Mouse (Mus musculus) adrenal gland, postnatal 10 days (tissue): ENCODE results near the gene Gm11992. TPM values are rescaled to one million over a fixed set of nuclear protein-coding genes. Genes with fewer than 3 reads are reported as not detected.

Experiments
- DNase-seq: peaks from one replicate; pipeline ENCODE4 v3.0.0; 2021; ENCODE audit warnings: mixed read lengths
- total RNA-seq, 2 experiments: library from RNA; stranded (reverse); gene quantifications; 2 replicates each; pipeline ENCODE4 v1.2.3; 2021

Gm11992 gene
- total RNA-seq, 2 experiments from 2014 or later, result 0.27 TPM

DNA sequence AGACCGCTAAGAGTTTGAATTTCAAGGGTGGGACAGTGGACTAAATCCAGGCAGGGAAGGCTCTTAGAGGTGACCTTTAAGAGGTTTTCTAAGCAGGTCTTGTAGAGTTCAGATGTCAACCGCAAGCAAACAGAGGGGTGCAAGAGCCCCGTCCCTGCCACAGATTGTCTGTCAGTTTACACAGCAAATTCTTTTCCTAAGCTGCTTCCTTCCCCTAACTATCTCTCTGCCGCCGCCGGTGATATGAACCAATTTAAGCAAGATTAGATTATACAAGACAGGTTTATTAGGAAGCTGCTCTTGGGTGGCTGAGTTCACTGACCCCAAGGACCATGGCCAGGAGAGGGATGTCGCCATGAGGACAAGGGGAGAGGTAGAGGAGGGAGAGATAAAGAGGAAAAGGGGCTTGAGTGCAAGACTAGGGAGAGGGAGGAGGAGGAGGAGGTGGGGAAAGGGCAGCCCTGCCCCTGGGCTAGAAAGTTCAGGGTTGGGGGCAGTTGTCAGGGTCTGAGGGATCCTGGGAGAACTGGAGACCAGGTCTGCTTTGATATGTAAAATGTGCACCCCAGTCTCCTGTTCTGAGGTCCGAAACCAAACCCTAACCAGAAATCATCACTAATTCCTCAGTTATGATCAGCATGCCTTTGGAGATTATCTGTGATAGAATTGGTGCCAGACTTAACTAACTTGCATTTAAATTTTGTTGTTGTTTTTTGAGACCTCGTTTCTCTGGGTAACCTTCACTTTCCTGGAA, 67.2 kb downstream of the Gm11992 start:
- DNase-seq, result no peak

DNA sequence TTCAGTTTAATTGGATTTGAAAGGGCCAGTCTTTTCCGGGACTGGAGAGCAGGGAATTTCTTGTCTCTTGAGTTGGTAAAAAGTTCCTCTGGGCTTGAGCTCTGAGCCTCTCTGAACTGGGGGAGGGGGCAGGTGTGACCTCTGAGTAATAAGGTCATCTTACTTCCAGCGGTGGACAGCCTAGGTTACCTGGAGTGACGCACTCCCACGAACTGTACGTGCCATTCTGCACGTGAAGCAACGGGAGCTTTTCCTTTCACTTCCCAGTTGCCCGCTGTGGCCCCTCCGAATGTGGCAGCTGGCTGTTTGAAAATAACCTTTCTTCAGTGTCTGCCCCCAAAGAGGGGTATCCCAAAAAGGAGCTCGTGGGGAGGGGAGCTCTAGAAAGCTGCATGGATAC, 67.7 kb downstream of the Gm11992 start:
- DNase-seq, result no peak

DNA sequence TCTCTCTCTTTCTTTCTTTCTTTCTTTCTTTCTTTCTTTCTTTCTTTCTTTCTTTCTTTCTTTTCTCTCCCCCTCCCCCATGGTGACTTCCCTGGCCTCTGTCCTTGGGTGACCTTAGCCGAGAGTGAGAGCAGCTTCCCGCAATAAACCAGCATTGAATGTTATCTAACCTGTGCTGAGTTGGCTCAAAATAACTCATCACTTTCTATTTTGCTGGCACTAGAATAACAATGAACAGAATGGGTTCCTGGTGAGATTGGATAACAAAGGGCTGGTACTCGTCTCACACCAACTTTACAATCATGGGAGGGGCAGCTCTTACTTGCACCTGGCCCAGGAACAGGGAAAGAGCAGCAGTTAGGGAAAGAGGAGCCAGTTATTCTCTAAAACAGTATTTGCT, 68.5 kb downstream of the Gm11992 start:
- DNase-seq, result no peak

DNA sequence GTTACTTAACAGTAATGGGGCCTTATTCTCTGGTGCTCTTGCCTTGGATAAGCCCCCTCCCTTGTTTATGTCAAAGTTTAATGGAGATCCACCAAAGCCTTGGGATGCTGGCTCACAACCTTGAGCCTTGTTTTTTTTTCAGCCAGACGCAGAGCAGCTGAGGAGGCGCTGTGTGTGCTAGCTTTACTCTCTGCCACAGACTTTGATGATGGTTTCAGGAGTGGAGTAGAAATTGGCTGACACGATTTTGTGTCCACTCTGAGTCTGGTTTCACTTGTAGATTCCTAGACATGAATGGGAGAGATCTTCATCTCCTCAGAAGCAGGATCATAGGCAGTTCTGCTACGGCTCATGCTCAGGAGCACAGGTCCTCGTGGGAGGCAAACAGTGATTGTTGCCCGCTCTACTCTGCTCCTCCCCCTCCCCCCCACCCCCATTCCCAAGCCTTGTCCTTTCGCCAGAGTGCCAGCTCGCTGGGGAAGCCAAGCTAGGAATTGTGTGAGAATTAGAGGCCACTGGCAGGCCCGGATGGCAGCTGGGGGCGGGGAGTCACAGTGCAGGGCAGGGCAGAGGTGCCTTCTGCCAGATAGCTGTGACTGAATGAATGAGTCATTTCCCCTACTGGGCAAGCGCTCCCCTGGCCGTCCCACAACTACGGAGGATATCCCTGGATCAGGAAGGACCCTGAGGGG, 69.1 kb downstream of the Gm11992 start:
- peak; percentile 83 for DNase-seq

DNA sequence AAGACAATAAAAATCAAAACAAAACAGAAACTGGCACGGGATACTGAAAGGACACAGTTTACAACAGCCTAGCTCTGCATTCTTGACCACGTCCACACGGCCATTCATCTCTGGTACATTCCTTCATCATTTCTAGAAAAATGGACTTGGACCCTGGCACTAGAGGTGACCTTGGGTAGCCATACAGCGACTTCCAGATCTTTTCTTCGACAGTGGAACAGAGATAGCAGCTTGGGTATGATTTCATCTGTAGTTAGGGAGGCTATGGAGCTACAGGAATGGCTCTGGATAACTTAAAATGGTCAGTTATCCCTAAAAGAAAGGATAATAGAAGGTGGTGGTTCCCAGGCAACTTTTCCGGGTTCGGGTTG, 69.6 kb downstream of the Gm11992 start, which contains the start of gene Upp1:
Gene Upp1 (plus strand): TSS at position 54 of the 371 bp plus-strand sequence.
- no peak for DNase-seq

DNA sequence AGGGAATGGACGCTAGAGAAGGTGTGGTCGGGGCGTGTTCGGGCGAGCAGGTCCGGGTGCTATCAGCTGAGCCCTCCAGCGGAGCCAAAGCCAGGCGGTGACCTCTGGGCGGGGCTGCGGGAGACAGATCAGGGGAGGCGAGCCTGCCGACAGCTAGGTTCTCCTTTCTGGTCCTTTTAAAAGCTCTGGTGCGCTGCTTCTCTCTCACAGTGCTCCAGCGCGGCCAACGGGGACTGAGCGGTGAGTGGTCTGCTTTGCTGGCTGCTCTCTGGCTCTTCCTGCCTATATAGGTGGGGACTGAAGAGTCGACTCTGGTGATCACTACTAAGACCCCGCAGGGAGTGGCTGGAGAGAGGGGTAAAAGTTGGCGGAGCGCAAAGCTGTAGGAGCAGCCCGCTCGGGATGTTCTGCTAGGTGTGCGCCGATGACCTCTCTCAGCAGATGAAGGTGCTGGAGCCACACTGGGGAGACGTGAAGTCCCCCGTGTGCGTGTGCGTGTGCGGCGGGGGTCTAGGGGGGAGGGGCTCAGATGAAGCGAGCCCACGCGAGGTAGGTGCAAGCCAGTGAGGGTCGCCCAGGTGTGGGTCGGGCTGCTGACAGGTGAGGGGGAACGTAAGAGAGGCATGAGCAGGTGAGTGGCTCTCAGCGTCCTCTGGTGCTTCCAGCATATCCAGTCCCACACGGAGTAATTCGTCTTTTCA, 70.2 kb downstream of the Gm11992 start:
- peak; percentile 64 for DNase-seq

Other genes with a start within 250 kb of the Gm11992 start
- gene Pkd1l1, start 75.3 kb upstream of the Gm11992 start, total RNA-seq, result under 1 TPM; 0.09 to 0.15 TPM
- 10 to 100 TPM in 1 of 2 experiments, 1 to 10 TPM in 1; 8.7 to 11.0 TPM for gene Hus1, start 37.4 kb upstream of the Gm11992 start, total RNA-seq
- gene Sun3, start 397 bp downstream of the Gm11992 start, total RNA-seq, result not detected
- 1 to 10 TPM; 4.5 to 4.9 TPM for gene Upp1, start 69.5 kb downstream of the Gm11992 start, total RNA-seq
- gene Abca13, start 143.3 kb downstream of the Gm11992 start, total RNA-seq, result under 1 TPM; 0.12 to 0.30 TPM